21 mouse cellular contexts compared by ENCODE assay signal in the genomic region with DNA sequence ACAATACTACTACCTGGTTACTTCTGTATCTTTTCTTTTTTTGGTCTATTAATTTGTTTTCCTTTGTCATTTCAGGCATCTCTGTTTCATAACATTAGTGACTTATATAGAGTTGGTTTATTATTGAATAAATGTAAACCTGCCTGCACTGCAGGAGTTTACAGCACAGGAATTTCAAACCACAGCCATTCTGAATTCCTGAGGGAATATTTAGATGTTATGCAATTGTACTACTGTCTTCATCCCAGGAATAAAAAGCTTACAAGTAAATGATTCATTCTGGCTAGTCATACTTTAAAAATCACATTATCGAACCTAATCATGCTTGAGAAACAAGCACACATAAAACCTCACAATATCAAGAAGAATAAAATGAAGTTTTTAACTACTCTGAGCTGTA.
DNase-seq lines count a peak whose midpoint lies in the region; TF ChIP-seq lines count a peak whose summit lies in the region.
"Had no signal": no experiment of that assay in that cellular context is flagged by ENCODE, and none has a peak within 500 bp of the region (broad histone marks: within the 10 kb centered on the region; RNA-seq: fewer than 3 reads in every experiment).

No protein-coding gene starts in this region.

- peak; percentile 9 for DNase-seq in 3T3-L1 (ENCODE audit: low read depth, low spot score)
- DNase-seq in Muller cell, postnatal 12 days (ENCODE audit: inconsistent ontology term), result peak; percentile 81
- peak; percentile 7 for DNase-seq in fibroblast of lung, adult 2 months (ENCODE audit: low read depth)
- DNase-seq in left cerebral cortex, adult 2 months (ENCODE audit: extremely low spot score in 1 of 2, low spot score in 2 of 2), result no peak
- no peak for DNase-seq in thymus, postnatal 25 days
- no peak for DNase-seq in spleen, postnatal 36 days (ENCODE audit: low spot score in 2 of 2)
- DNase-seq: adrenal gland, adult 8-10 months; adrenal gland, postnatal 14 days; adrenal gland, postnatal 36 days; B cell, adult 2 months; cerebellum, adult 11-12 months; cerebellum, adult 2 months; cerebellum, adult 9-10 months; cerebellum, postnatal 10 days; cerebellum, postnatal 25 days; forebrain, postnatal 0 days had no signal

- intact Hi-C loops in left cerebral cortex, adult 2 months (cut with DNase I), result no loop called here

- H3K27ac ChIP-seq in left cerebral cortex, adult 2 months, result no peak overlapping the region
- H3K27ac ChIP-seq: embryonic facial prominence, embryonic 10.5 days; embryonic facial prominence, embryonic 12.5 days; forebrain, embryonic 10.5 days; forebrain, embryonic 12.5 days; forebrain, embryonic 15.5 days had no signal

- no peak overlapping the region for H3K4me3 ChIP-seq in left cerebral cortex, adult 2 months
- H3K4me3 ChIP-seq: embryonic facial prominence, embryonic 10.5 days; embryonic facial prominence, embryonic 12.5 days; forebrain, embryonic 10.5 days; forebrain, embryonic 12.5 days; forebrain, embryonic 15.5 days had no signal

- TF ChIP-seq CTCF in left cerebral cortex, adult 2 months (IDR thresholded peaks at IDR 0.05), result no peak

Comparison
In these comparisons a context has a peak if more than half of its experiments do, and no peak if none do; other contexts are left out.
1. DNase-seq: peak in 3T3-L1 (single experiment), Muller cell, postnatal 12 days (single experiment) and fibroblast of lung, adult 2 months (single experiment); none in left cerebral cortex, adult 2 months (0 of 2), thymus, postnatal 25 days (single experiment) and spleen, postnatal 36 days (0 of 2).